Mouse (Mus musculus) embryo, embryonic 10 days (tissue): ENCODE results near the gene Spata48.
A peak's percentile ranks its signal among the peaks of the same experiment; 100 is the strongest.

Experiments
- DNase-seq: peaks from one replicate; pipeline ENCODE4 v3.0.0-alpha.2; 2015; ENCODE audit warnings: low spot score

Gene Spata48

GRCm38 (mm10) chr11:11461635-11462560, at the start of gene Spata48, which contains the start of gene Zpbp:
Gene Spata48 (plus strand): TSS chr11:11462094.
Gene Zpbp (minus strand): TSS chr11:11462408.
- peak; percentile 92 for DNase-seq

GRCm38 (mm10) chr11:11414188-11414587, 47.7 kb upstream of the Spata48 start:
- DNase-seq, result no peak

DNA sequence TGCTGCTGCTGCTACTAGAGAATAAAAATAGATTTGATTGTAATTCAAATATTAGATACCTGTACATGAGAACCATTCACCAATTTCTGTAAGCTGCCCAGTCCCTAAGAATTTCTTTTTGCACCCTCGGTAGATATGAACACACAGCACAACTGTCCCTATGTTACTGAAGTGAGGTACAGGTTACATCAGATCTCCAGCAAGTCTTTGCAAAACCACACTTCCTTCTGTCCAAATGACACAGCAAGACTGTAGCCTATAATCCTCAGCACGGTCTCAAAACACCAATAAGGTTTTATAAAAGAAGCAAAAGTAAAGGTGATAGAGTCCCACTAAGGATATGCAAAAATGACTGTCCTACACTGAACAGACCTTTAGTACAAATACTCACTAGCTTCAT, 44.5 kb upstream of the Spata48 start:
- DNase-seq, result no peak

- DNase-seq, result peak; percentile 24
Observed at GRCm38 (mm10) chr11:11455037-11455436, 6.9 kb upstream of the Spata48 start.

GRCm38 (mm10) chr11:11462561-11462890, 632 bp downstream of the Spata48 start:
- no peak for DNase-seq

GRCm38 (mm10) chr11:11468924-11469323, 7.0 kb downstream of the Spata48 start:
- DNase-seq, result no peak

DNA sequence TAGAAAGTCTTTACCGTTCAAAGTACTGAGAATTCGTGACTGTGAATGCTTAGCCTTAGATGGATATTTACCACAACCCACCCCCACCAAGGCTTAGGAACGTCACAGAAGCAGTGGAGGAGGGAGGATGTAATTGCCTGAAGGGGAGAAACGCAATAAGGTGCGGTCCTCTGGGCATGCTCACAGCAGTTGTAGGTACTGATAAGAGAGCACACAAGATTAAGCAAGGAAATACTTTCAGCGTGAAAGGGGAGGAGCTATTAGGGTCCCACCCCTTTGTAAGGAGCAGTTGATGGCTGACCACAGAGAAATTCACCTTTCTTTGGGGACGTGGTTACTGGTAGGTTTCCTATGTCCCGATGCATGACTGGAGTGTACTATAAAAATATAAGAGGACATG, 22.5 kb downstream of the Spata48 start:
- no peak for DNase-seq

DNA sequence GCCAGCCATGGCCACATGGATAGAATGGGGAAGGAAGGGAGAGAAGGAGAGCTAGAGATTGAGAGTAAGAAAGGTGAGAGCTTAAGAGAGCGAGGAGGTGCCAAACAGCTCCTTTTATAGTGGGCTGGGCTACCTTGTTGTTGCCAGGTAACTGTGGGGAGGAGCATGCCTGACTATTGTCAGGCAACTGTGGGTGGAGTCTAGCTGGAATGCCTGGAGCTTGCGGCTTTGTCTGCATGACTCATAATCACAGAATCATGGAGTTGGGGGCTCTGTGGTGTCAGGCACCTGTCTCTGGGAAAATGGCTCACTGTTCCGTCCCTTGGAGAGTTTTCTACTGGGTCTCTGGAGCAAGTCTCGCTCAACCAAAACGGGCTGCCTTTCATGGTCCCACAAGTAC, 30.1 kb downstream of the Spata48 start:
- DNase-seq, result no peak

GRCm38 (mm10) chr11:11495697-11496096, 33.8 kb downstream of the Spata48 start:
- no peak for DNase-seq

DNA sequence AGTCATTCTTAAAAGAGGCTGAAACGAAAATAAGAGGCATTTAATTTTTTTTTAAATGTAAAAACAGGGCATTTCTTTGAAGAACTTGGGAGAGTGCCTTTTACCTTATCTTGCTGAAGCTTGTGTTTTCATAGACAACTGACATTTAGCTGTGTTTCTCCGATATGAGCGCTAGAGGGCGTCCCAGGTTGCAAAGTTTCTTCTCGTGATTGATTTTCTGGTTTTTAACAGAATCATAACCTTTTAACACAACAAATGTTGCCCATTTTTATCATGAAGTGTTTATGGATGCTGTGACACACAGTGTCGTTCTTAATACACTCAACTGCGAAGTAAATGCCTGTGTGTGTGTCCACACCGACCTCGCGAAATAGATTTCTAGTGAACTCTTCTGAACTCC, 38.0 kb downstream of the Spata48 start:
- peak; percentile 56 for DNase-seq

DNA sequence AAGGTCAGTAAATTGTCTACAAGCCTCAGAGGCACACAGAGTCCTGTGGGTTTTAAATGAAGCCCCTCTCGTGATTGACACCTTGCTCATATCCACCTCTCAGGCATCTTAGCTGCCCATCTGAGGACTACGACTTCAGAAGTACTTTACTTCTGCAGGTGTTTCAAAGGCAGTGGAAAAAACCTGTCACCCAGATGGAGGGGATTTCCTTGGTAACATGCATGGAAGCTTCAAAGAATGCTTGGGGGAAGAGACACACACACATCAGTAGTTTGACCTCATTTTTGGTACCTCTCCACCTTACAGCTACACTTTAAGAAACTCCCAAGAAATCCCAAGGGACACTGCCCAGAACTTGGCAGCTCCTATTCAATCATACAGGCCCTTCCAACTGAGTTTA, 44.3 kb downstream of the Spata48 start:
- no peak for DNase-seq

- DNase-seq, result no peak
Observed at GRCm38 (mm10) chr11:11509413-11509812, 47.5 kb downstream of the Spata48 start.

GRCm38 (mm10) chr11:11512056-11512455, 50.2 kb downstream of the Spata48 start:
- DNase-seq, result no peak

DNA sequence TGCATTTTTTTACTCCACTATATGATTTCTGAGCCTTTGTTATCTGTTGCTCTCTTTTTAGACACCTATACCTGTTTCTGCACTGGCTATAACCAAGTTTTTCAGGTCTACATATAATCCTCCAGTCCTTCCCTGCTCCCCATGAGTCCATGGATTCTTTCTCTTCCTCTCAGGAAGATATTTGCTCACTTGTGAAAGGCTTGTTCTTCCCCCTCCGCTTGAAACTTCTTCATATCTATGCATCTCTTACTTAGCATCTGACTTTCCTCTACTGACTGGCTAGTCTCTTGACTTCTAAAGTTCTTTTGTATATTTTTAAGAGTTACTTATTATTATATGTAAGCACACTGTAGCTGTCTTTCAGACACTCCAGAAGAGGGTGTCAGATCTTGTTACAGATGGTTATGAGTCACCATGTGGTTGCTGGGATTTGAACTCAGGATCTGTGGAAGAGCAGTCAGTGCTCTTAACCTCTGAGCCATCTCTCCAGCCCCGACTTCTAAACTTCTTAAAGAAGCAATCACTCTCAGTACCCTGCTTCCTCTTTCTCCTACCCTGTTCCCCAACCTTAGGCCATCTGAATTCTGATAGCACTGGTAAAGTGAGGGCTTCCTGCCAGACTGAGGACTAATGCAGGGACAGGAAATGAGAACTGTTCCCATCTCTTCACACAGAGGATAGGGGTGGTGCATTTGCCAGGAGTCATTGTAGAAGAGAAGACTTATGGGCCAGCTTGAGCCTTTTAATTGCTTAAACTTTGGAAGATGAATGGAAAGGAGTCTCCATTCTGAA, 51.3 kb downstream of the Spata48 start:
- DNase-seq, result no peak

GRCm38 (mm10) chr11:11514920-11515319, 53.0 kb downstream of the Spata48 start:
- DNase-seq, result no peak

DNA sequence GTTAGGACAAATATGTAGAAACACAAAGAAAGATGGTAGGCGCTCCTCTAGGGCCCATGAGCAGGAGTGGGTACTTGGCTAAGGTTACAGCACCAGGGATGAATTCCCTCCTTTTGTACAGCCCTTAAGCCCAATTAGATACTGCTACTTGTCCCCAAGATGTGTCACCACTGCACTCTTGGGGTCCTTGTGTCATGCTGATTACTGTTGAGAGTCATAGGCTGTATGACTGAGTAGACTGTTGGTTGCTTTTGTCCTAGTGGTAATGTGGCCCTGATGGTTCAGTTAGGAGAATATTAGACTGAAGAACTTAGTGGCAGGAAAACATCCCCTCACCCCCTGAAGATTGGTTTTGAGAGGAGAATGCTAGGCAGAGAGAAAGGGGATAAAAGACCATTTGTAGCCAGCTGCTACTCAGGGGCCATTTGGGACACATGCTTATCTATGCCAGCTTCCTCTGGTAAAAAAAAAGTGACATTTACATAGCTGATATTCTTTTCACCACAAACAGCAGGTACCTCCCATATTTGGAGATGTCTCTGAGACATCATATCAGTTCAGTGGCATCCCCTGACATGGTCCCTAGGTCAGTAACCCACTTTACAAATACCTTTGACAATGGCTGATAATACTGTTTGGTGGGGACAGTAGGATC, 56.0 kb downstream of the Spata48 start:
- no peak for DNase-seq

DNA sequence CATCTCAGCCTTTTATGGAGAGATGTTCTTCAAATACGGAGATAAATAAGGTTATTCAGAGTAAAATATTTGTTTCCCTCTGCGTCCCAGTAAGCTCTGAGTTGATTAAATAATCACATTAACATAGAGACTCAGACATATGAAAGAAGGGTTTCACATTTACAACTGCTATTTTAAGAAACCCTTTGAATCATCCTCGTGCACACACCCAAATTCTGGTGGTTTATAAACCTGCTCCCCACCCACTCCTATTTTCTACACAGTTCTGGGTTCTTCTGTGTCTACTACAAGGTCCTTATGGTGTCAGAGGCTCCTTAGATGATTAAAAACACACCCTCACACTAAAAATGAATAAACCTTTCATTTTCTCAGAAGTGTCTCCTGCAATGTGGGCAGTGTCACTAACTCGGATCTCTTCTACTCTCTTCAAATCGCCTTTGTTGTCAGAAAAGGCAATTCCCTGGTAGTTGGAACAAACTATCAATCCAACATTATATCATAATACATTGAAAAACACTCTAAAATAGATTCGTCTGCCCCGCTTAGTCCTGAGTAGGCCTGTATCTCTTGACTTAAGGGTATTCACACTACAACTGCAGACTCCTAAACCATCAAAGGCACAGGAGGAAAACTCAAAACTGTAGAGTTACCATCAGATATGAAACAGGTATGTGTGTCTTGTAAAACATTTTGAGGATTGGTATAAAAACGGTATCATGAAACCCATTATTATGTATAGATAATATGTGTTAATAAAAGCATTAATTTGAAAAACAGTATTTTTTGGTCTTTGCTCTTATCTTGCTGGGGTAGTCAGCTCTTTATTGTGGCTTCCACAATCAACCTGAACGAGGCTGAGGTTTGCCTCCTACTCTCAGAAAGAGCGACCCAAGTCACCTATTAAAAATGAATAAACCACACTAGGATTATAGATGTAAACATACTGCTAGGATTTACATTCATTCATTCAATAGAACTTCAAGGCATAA, 57.7 kb downstream of the Spata48 start:
- no peak for DNase-seq

GRCm38 (mm10) chr11:11521908-11522441, 60.1 kb downstream of the Spata48 start:
- no peak for DNase-seq

DNA sequence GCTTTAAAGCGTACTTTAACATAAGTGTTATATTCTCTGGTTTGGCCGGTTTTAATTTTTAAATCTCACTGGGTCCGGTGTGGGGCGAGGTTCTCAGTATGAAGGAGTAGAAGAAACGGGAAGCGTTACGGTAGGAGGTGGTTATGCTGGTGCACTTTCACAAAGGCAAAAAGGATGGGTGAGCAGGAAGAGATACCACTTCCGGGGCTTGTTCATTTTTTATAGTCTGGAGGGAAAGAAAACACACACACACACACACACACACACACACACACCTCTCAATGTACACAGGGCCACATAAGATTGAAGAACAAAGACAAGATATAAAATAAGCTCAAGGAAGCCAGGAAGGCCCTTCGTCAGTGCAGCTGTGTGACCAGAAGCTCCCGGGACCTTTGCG, 66.9 kb downstream of the Spata48 start:
- DNase-seq, result no peak

DNA sequence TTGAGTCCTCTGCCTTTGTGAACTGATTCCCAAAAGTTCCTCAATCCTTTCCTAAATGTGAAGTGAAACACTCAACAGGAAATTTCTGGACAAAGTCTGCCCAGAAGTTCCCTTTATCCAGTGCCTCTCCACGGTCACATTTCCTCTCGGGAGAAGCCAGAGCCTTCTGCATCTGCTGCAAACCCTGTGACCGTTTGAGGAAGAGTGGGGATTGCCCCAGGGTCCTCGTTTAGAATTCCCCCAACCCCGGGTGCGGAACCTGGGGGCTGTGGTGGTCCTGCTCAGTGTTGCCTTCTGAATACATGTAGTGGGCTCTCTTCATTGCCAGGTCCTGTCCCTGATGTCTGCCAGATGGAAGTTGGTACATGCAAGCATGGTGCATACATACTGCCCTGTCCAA, 67.3 kb downstream of the Spata48 start:
- DNase-seq, result no peak

DNA sequence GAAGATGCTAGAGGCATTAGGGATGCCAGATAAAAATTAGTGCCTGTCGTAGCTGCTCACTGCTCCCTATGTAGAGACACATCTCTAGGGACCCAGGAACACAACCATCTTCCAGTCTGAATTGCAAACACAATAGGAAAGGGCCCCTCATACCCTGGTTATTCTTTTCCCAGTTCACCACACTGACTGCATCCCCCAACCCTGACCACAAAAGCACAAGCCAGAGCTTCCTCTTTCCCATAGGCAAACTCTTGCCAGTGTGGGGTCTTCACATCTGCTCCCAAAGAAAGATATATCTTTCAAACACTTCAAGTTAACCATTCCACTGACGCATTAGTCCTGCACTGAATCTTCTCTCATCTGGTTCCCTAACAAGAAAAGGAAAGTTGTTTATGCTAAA, 68.2 kb downstream of the Spata48 start:
- DNase-seq, result no peak
